Mouse (Mus musculus) spleen, adult 2 months (tissue): Measurements from ENCODE around the gene Raet1e.
"Not testable (repeated sequence)": the region's sequence is repeated elsewhere in the genome, so short reads cannot be mapped to it uniquely, and the experiment has no call there.

ENCODE experiments used
- CTCF ChIP-seq: fragments of 200-500 bp; IDR thresholded peaks from 2 replicates; pipeline ENCODE4 v1.5.1; 2011; ENCODE audit warnings: mild to moderate bottlenecking, inconsistent platforms; ENCODE audit not compliant: insufficient read depth, insufficient read length, insufficient replicate concordance; ENCODE audit errors: extremely low read depth
- POLR2A ChIP-seq: fragments of 200-500 bp; IDR thresholded peaks from 2 replicates; pipeline ENCODE4 v1.6.1; 2011; ENCODE audit warnings: low read depth, low read length, inconsistent platforms

GRCm38 (mm10) chr10:22270879-22271786, 112.8 kb downstream of the Raet1e start:
- TF ChIP-seq POLR2A, CTCF: not testable (repeated sequence)
